Mouse (Mus musculus) myocyte (in vitro differentiated cells): ENCODE measurements around the gene Ccs. TPM values are rescaled to one million over a fixed set of nuclear protein-coding genes. Genes with fewer than 3 reads are reported as not detected.
"Not testable (repeated sequence)": the region's sequence is repeated elsewhere in the genome, so short reads cannot be mapped to it uniquely, and the experiment has no call there.

Source experiments
- H3K27me3 ChIP-seq: one replicate; pipeline ENCODE4 v1.6.1; 2011; ENCODE audit not compliant: control insufficient read depth, insufficient read depth, insufficient read length
- H3K36me3 ChIP-seq: one replicate; pipeline ENCODE4 v1.6.1; 2011; ENCODE audit not compliant: control insufficient read depth, insufficient read depth
- H3K4me2 ChIP-seq: one replicate; pipeline ENCODE4 v1.6.1; 2011; ENCODE audit warnings: low read depth, control low read depth
- H3K4me3 ChIP-seq: one replicate; pipeline ENCODE4 v1.5.1; 2011; ENCODE audit warnings: mild to moderate bottlenecking, control low read depth, moderate library complexity
- H3K79me2 ChIP-seq: one replicate; pipeline ENCODE4 v1.6.1; 2011; ENCODE audit not compliant: control insufficient read depth, insufficient read depth
- H3ac ChIP-seq: one replicate; pipeline ENCODE4 v1.6.1; 2011; ENCODE audit not compliant: control insufficient read depth, insufficient read length
- CEBPB ChIP-seq: IDR thresholded peaks from 2 replicates; pipeline ENCODE4 v1.6.1; 2011; ENCODE audit warnings: mild to moderate bottlenecking, moderate library complexity; ENCODE audit not compliant: poor library complexity, insufficient read depth, severe bottlenecking
- E2F4 ChIP-seq: IDR thresholded peaks from one replicate; pipeline ENCODE4 v1.6.1; 2011; ENCODE audit warnings: mild to moderate bottlenecking, control low read depth, moderate library complexity; ENCODE audit not compliant: insufficient read depth
- MAX ChIP-seq: IDR thresholded peaks from one replicate; pipeline ENCODE4 v1.6.1; 2011; ENCODE audit warnings: low read depth, mild to moderate bottlenecking, control low read depth
- MYOD1 ChIP-seq, 3 experiments: IDR thresholded peaks; one replicate each; pipeline ENCODE4 v1.6.1; 2011; ENCODE audit warnings: control low read depth in 2 of 3, low read depth in 2 of 3, mild to moderate bottlenecking in 2 of 3, moderate library complexity in 1 of 3; ENCODE audit not compliant: insufficient read length in 2 of 3, control insufficient read depth in 1 of 3
- MYOG ChIP-seq, 3 experiments: IDR thresholded peaks; one replicate each; pipeline ENCODE4 v1.6.1; 2011; ENCODE audit warnings: control low read depth in 2 of 3, low read depth in 2 of 3, mild to moderate bottlenecking in 2 of 3; ENCODE audit not compliant: insufficient read length in 2 of 3, control insufficient read depth in 1 of 3, insufficient read depth in 1 of 3
- POLR2A ChIP-seq: IDR thresholded peaks from one replicate; pipeline ENCODE4 v1.6.1; 2011; ENCODE audit warnings: low read depth, mild to moderate bottlenecking, control low read depth, moderate library complexity; ENCODE audit not compliant: insufficient read length
- POLR2AphosphoS2 ChIP-seq: IDR thresholded peaks from one replicate; pipeline ENCODE4 v1.6.1; 2011; ENCODE audit warnings: low read depth, control low read depth; ENCODE audit not compliant: insufficient read length
- REST ChIP-seq: IDR thresholded peaks from one replicate; pipeline ENCODE4 v1.6.1; 2011; ENCODE audit warnings: mild to moderate bottlenecking, control low read depth, moderate library complexity; ENCODE audit not compliant: insufficient read depth, insufficient read length
- SRF ChIP-seq: IDR thresholded peaks from one replicate; pipeline ENCODE4 v1.6.1; 2011; ENCODE audit warnings: low read depth; ENCODE audit not compliant: control insufficient read depth, insufficient read length
- TCF12 ChIP-seq: IDR thresholded peaks from one replicate; pipeline ENCODE4 v1.6.1; 2011; ENCODE audit warnings: mild to moderate bottlenecking, control low read depth; ENCODE audit not compliant: poor library complexity, insufficient read depth, severe bottlenecking
- TCF3 ChIP-seq: IDR thresholded peaks from one replicate; pipeline ENCODE4 v1.6.1; 2011; ENCODE audit warnings: low read depth, control low read depth; ENCODE audit not compliant: insufficient read length
- USF1 ChIP-seq: IDR thresholded peaks from one replicate; pipeline ENCODE4 v1.6.1; 2011; ENCODE audit warnings: low read depth, mild to moderate bottlenecking, control low read depth, moderate library complexity
- polyA plus RNA-seq: library from polyadenylated mRNA; unstranded; fragments of >200 nt; fragmentation: generic; extraction: Trizol; gene quantifications from one replicate; pipeline ENCODE4 v1.2.1, GENCODE M21; 2012; ENCODE audit warnings: missing spikeins

The Ccs gene
- polyA plus RNA-seq, 1 experiment = 40.4 TPM

- Histone ChIP-seq H3K36me3 (no peaks in the 10 kb centered on the region), H3ac (peak within 1 kb of the TSS; percentile 48), H3K79me2 (peaks cover 8% of the 10 kb centered on the region), H3K4me3 (peak within 1 kb of the TSS; percentile 43), H3K27me3 (no peaks in the 10 kb centered on the region), H3K4me2 (peak within 1 kb of the TSS; percentile 96)
- TF ChIP-seq MAX = no peak
- peak; percentile 66; the same call in 1 of the 2 replicates for TF ChIP-seq CEBPB
- TF ChIP-seq MYOD1 (IDR thresholded peaks at IDR 0.05; ENCODE audit: control insufficient read depth in 1 of 3, insufficient read length in 2 of 3, low read depth in 2 of 3) = no peak
- TF ChIP-seq POLR2AphosphoS2 = peak; percentile 31
- peak; percentile 75 for TF ChIP-seq POLR2A
- peak; percentile 93 for TF ChIP-seq SRF
Measured at GRCm38 (mm10) chr19:4877785-4878184, 38.7 kb upstream of the Ccs start, which contains the start of gene Actn3. Actn3 (minus strand) TSS chr19:4877909.

- H3K79me2 ChIP-seq = peaks cover 8% of the 10 kb centered on the region
- no peaks in the 10 kb centered on the region for H3K27me3 ChIP-seq
- no peaks in the 10 kb centered on the region for H3K36me3 ChIP-seq
- peak overlapping the region; percentile 43 for H3K4me3 ChIP-seq
- H3K4me2 ChIP-seq = peak overlapping the region; percentile 96
- TF ChIP-seq POLR2AphosphoS2 (no peak), E2F4 (no peak), SRF (no peak), MYOG (IDR thresholded peaks at IDR 0.05; ENCODE audit: control insufficient read depth in 1 of 3, insufficient read depth in 1 of 3, insufficient read length in 2 of 3, low read depth in 2 of 3) (peak in 1 of 3 experiments; percentile 63), MYOD1 (IDR thresholded peaks at IDR 0.05; ENCODE audit: control insufficient read depth in 1 of 3, insufficient read length in 2 of 3, low read depth in 2 of 3) (peak in 1 of 3 experiments; percentile 39)
- peak overlapping the region; percentile 48 for H3ac ChIP-seq
Measured at GRCm38 (mm10) chr19:4876755-4877154, 37.6 kb upstream of the Ccs start.

DNA sequence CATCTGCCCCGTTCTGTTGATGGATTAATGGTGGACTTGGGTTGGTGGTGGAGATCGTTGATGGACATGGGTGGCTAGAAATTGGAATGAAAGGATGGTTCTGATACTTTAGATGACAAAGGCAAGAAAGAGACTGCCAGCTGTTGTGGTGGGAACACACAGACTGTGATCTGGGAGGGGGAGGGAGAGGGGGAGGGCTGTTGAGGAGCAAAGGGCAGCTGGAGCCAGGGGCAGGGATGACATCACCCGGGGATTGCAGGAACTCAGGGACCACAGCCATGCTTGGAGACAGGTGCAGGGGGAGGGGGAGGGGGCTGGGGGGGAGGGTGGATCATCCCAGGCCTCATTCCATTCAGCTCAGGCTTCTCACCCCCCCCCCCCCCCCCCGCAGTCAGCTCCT lies 37.1 kb upstream of the Ccs start:
- H3K27me3 ChIP-seq = no peaks in the 10 kb centered on the region
- H3ac ChIP-seq = no peak overlapping the region
- no peaks in the 10 kb centered on the region for H3K36me3 ChIP-seq
- peaks cover 8% of the 10 kb centered on the region for H3K79me2 ChIP-seq
- peak overlapping the region; percentile 96 for H3K4me2 ChIP-seq
- TF ChIP-seq REST = no peak
- no peak for TF ChIP-seq MAX
- peak; percentile 66 for TF ChIP-seq TCF12
- no peak for TF ChIP-seq SRF
- TF ChIP-seq MYOD1 (IDR thresholded peaks at IDR 0.05; ENCODE audit: control insufficient read depth in 1 of 3, insufficient read length in 2 of 3, low read depth in 2 of 3) = peak; percentile 61 to 94 (median 87)
- TF ChIP-seq MYOG (IDR thresholded peaks at IDR 0.05; ENCODE audit: control insufficient read depth in 1 of 3, insufficient read depth in 1 of 3, insufficient read length in 2 of 3, low read depth in 2 of 3) = peak; percentile 86 to 96 (median 89)
- TF ChIP-seq CEBPB = no peak
- TF ChIP-seq POLR2AphosphoS2 = no peak
- no peak for TF ChIP-seq POLR2A
- TF ChIP-seq TCF3 = peak; percentile 73
- no peak for TF ChIP-seq USF1
- no peak for TF ChIP-seq E2F4
- peak overlapping the region; percentile 43 for H3K4me3 ChIP-seq

DNA sequence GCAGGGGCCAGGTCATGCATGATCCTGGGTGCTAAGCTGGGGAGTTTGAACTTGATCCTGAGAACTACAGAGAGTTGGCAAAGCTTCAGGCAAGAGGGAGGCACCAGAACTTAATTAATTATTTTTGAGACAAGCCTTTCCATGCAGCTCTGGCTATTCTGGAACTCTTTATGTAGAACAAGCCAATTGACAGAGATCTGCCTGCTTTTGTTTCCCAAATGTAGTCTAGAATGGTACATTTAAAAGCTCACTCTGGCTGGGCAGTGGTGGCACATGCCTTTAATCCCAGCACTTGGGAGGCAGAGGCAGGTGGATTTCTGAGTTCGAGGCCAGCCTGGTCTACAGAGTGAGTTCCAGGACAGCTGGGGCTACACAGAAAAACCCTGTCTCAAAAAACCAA lies 35.5 kb upstream of the Ccs start:
- H3K79me2 ChIP-seq, H3K27me3 ChIP-seq, H3ac ChIP-seq, H3K4me3 ChIP-seq, H3K36me3 ChIP-seq: not testable (repeated sequence)
- H3K4me2 ChIP-seq = peak overlapping the region; percentile 18

GRCm38 (mm10) chr19:4865147-4865546 lies 26.0 kb upstream of the Ccs start:
- no peaks in the 10 kb centered on the region for H3K79me2 ChIP-seq
- TF ChIP-seq TCF12 = no peak
- TF ChIP-seq CEBPB = no peak
- peak; percentile 73 for TF ChIP-seq POLR2AphosphoS2

DNA sequence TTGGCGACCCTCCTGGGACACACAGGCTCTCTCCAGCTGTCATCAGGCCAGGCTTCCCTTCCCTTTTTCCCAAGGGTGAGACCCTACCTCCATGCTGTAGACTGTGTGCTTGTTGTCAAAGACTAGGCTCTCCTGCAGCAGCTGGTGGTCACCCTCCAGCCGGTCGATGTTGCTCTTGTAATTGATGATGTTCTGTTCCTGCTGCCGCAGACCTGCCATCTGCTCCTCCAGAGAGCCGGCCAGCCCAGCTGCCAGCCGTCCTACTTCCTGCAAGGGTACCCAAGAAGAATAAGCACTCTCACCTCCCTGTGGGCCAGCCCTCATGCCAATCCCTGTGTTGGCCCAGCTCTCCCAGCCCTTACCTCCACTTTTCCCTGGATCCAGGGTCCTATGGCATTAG lies 23.9 kb upstream of the Ccs start:
- Histone ChIP-seq H3K36me3 (no peaks in the 10 kb centered on the region), H3K79me2 (no peaks in the 10 kb centered on the region), H3K4me3 (no peak overlapping the region), H3K4me2 (no peak overlapping the region), H3K27me3 (no peaks in the 10 kb centered on the region), H3ac (no peak overlapping the region)
- TF ChIP-seq CEBPB (no peak), MAX (no peak), POLR2A (no peak), POLR2AphosphoS2 (no peak), E2F4 (no peak), MYOG (IDR thresholded peaks at IDR 0.05; ENCODE audit: control insufficient read depth in 1 of 3, insufficient read depth in 1 of 3, insufficient read length in 2 of 3, low read depth in 2 of 3) (no peak), USF1 (no peak), MYOD1 (IDR thresholded peaks at IDR 0.05; ENCODE audit: control insufficient read depth in 1 of 3, insufficient read length in 2 of 3, low read depth in 2 of 3) (no peak), TCF3 (no peak), REST (no peak)

More at GRCm38 (mm10) chr19:4865147-4865546, 26.0 kb upstream of the Ccs start:
- H3K4me2 ChIP-seq = no peak overlapping the region
- H3K27me3 ChIP-seq = no peaks in the 10 kb centered on the region
- H3K4me3 ChIP-seq = no peak overlapping the region
- no peaks in the 10 kb centered on the region for H3K36me3 ChIP-seq
- H3ac ChIP-seq = no peak overlapping the region
